Mouse (Mus musculus): Measurements from ENCODE around the gene Rnf212.
"Not testable (repeated sequence)": the region's sequence is repeated elsewhere in the genome, so short reads cannot be mapped to it uniquely, and the experiment has no call there.

The Rnf212 gene

GRCm38 (mm10) chr5:108774630-108775306 is at the start of gene Rnf212:
TSS of gene Rnf212 (minus strand) at chr5:108774982.
- no peak for DNase-seq

DNA sequence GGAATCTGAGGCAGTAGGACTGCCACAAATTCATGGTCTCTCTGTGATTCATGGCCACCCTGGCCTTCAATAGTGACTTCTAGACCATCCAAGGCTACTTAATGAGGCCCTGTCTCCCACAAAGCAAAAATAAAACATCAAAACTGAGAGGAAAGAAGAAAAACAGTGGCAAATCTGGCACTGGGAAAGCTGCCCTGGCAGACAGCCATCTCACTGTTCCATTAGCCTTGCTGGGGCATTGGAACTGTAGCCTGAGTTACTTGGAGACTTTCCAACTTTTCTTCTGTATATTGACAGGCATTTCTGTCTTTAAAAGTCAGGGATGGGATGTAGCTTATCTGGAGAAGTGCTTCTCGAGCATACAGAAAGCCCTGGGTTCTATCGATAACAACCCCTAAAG is 48.5 kb upstream of the Rnf212 start:
- no peak for DNase-seq

DNA sequence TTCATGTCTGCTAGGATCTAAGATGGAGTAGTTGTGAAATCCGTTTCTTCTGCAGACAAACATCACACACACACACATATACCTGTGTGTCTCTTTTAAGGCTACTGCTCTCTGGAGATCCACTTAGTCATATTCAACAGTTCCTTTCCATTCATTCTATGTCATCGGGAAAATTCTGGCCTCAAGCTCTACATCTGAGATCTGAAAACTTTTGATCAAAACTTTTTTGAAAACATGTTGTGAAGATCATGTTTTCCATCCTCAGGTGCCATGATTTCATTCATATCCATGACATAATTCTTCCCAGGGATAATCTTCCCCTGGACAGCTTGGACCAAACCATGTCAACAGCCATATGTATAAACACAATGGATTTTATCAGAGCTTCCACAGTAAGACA is 34.0 kb upstream of the Rnf212 start, which contains the start of gene Vmn2r8:
Vmn2r8 (minus strand) TSS at position 101 of the 400 bp plus-strand sequence.
- not testable (repeated sequence) for DNase-seq

- no peak for DNase-seq
Measured at GRCm38 (mm10) chr5:108803646-108804045, 28.9 kb upstream of the Rnf212 start.

GRCm38 (mm10) chr5:108795263-108795662 is 20.5 kb upstream of the Rnf212 start, which contains the start of gene Tmed11:
TSS of gene Tmed11 (minus strand) at chr5:108795363.
- DNase-seq, result not testable (repeated sequence)

DNA sequence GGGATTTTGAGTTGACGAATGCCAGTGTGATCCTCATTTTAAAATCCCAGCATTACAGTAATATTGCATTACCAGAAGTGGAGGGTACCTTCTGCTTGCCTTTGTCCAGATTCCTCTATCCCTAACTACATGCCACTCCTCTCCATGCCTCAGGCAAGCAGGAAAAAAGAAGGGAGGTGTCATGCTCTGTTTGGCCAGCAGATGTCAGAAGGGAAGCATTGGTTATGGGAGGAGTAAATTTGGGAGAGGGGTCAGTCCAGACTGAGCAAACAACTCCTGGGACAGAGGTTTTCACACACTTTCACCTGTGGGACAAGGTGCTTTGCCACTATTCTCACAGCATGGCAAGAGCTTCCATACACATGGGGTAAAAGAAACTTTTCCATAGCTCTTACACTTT is 15.6 kb upstream of the Rnf212 start:
- DNase-seq, result peak; percentile 4

GRCm38 (mm10) chr5:108760002-108760401 is 14.8 kb downstream of the Rnf212 start:
- DNase-seq, result no peak

GRCm38 (mm10) chr5:108758396-108758795 is 16.4 kb downstream of the Rnf212 start:
- peak; percentile 40 for DNase-seq

DNA sequence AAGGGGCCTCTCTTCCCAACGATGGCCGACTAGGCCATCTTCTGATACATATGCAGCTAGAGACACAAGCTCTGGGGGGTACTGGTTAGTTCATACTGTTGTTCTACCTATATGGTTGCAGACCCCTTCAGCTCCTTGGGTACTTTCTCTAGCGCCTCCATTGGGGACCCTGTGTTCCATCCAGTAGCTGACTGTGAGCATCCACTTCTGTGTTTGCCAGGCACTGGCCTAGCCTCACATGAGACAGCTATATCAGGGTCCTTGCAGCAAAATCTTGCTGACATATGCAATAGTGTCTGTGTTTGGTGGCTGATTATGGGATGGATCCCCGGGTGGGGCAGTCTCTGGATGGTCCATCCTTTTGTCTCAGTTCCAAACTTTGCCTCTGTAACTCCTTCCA is 23.5 kb downstream of the Rnf212 start:
- DNase-seq, result not testable (repeated sequence)

GRCm38 (mm10) chr5:108750328-108751210 is 24.2 kb downstream of the Rnf212 start:
- DNase-seq, result no peak

- no peak for DNase-seq
Measured at GRCm38 (mm10) chr5:108744629-108745028, 30.2 kb downstream of the Rnf212 start.

DNA sequence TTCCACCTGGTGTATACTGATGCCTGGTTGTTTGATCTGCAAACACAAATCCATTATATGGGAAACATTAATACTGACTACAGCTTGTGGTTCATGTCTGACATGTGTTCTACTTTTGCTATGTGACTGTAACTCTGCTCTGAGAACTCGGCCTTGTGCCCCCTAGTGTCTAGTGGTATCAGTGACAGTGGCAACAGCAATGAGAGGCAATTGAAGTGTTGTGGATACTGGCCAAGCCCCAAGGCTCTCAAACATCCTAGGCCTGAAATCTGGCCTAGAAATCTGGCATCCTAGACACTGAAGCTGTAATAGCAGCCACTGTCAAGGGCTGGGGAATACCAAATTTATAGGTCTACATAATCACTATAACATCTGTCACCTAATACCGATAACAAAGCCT is 30.9 kb downstream of the Rnf212 start:
- DNase-seq, result no peak

GRCm38 (mm10) chr5:108742596-108742995 is 32.2 kb downstream of the Rnf212 start:
- DNase-seq, result no peak

GRCm38 (mm10) chr5:108741844-108742243 is 32.9 kb downstream of the Rnf212 start:
- no peak for DNase-seq

DNA sequence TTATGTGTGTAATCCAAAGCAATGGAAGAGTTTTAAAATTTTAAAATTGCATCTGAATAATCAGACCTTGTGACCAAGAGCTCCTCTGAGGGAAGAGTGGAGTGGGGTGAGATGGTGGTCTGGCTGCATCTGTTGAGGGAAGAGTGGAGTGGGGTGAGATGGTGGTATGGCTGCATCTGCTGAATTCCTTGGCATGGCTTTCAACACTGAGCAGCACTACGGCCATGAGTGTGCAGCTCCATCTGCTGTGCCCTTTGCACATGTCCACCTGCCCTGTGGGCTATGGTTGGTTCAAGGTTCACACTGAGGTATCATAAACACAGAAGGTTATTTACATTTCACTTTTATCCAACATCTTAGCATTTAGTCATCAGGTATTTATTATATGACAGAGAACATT is 47.4 kb downstream of the Rnf212 start:
- no peak for DNase-seq

DNA sequence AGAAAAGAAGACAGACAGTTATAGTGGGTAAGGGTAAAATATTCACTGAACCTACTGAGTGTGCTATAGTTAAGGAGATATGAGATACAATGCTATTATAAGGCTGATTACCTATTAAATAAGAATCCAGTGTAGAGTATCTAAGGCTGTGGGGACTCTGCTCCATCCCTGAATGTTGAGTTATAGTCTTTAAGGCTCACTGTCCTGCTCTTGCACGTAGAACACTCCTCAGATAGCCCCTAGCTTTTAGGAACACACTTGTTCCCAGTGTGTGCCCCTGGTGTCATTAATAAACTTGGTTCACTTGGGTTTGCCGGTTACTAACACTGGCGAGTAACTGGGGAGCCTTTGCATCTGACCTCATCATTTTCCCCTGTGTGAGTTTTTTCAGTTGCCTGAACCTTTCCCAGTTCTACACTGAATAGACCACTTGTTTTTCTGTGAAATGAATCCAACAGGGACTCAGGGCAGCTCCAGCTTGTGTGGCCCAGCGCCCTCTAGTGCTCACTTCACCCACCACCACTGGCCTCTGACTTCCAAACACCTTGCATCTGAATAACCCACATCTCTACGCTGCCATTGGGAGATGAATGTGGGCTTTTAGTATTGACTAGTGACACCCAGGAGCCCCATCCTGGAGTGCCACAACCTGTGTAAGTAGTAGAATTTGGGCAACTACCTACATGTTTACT is 48.1 kb downstream of the Rnf212 start:
- DNase-seq, result peak; percentile 73

DNA sequence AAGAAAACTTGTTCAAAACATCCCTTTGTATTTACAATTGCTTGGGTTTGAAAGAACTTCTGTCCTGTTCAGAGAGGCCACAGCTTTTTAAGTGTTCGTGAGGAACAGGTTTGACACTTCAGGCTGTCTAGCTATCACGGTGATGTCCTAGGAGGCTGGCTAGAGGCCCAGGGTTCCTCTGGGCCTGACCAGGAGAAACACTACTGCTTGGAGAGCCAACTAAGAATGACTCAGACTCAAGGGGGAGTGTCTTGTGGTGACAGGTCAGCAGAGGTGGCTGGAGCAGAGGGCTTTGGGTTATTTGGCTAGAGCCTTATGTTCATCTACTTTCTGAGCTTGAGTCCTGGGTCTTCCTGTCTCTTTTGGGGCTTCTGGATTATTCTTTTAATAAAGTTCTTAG is 50.8 kb downstream of the Rnf212 start:
- DNase-seq, result no peak

GRCm38 (mm10) chr5:108719761-108720160 is 55.0 kb downstream of the Rnf212 start:
- DNase-seq, result no peak

GRCm38 (mm10) chr5:108718051-108718450 is 56.7 kb downstream of the Rnf212 start:
- DNase-seq, result no peak

DNA sequence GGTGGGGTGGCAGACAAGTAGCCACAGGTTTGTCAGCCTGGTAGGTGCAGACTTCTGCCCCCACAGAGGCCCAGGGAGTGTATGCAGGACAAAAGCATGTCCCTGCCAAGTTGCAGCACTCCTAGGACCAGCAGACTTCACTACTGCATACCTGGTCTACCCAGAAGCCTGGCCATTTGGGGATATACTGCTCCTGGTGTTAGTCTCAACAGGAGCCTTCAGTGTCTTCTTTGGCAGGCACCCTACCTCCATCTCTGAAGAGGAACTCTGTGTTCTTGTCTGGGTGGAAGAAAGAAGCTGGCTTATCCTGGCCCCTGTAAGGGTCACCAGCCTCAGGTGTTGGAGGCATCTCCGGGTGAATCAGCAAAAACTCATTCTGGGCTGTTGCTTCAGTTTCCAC is 58.8 kb downstream of the Rnf212 start:
- DNase-seq, result no peak

DNA sequence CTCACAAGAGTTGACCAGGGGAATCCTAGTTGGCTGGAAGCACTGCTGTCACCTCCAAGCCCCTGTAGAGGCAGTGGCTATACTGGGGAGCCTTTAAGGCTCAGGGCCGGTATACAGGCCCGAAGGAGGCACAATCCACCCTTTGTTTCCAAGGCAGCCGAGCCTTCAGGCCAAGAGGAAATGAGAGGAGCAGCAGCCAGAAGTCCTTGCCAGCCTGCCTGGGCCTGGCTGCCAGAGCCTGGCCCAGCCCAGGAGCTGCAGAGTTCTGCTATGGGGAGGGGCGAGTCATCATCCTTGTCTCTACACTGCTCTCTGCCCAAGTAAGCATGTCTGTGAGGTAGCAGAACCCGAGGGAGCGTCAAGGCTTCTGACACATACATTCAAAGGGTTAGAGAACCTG is 60.6 kb downstream of the Rnf212 start:
- no peak for DNase-seq

- DNase-seq, result no peak
Measured at GRCm38 (mm10) chr5:108713691-108714090, 61.1 kb downstream of the Rnf212 start.

- no peak for DNase-seq
Measured at GRCm38 (mm10) chr5:108713096-108713495, 61.7 kb downstream of the Rnf212 start.

Data from right cerebral cortex, postnatal 14 days (tissue).